Mouse (Mus musculus) liver, embryonic 14.5 days (tissue): Measurements from ENCODE around the gene Csrnp3. TPM values are rescaled to one million over a fixed set of nuclear protein-coding genes. Genes with fewer than 3 reads are reported as not detected.

Source experiments
- ATAC-seq: fragments of 200-750 bp; cut with Nextera tagmentation; 2 replicates; pipeline ENCODE4 v1.8.0; 2017; ENCODE audit warnings: moderate number of reproducible peaks, mild to moderate bottlenecking, moderate library complexity; ENCODE audit not compliant: insufficient read depth
- DNase-seq, 3 experiments: peaks; one replicate each; pipeline ENCODE4 v3.0.0-alpha.2; 2012 to 2013; ENCODE audit warnings: low read depth in 3 of 3, low spot score in 3 of 3
- H3K27ac ChIP-seq: fragments of 300-500 bp; sonication (generic); 2 replicates; pipeline ENCODE4 v1.5.1; 2014; ENCODE audit warnings: moderate library complexity, mild to moderate bottlenecking, control low read depth, inconsistent platforms
- H3K27me3 ChIP-seq: fragments of 300-500 bp; sonication (generic); 2 replicates; pipeline ENCODE4 v1.6.1; 2014; ENCODE audit warnings: mild to moderate bottlenecking, low read length, moderate library complexity; ENCODE audit not compliant: control insufficient read depth, insufficient read depth
- H3K36me3 ChIP-seq: fragments of 300-500 bp; sonication (generic); replicated peaks from 2 replicates; pipeline ENCODE4 v1.6.1; 2014; ENCODE audit warnings: low read depth; ENCODE audit not compliant: control insufficient read depth, insufficient read depth
- H3K4me1 ChIP-seq, 2 experiments: fragments of 200-500 bp in 1 of 2; fragments of 300-500 bp in 1 of 2; sonication (generic) in 1 of 2; replicated peaks; 2 replicates each; pipeline ENCODE4 v1.6.1; 2012 to 2014; ENCODE audit warnings: antibody characterized with exemption in 1 of 2, inconsistent platforms in 1 of 2, low read length in 1 of 2; ENCODE audit not compliant: control insufficient read depth in 2 of 2, insufficient read depth in 2 of 2
- H3K4me2 ChIP-seq: fragments of 300-500 bp; sonication (generic); 2 replicates; pipeline ENCODE4 v1.6.1; 2014; ENCODE audit warnings: low read depth, mild to moderate bottlenecking, control low read depth, moderate library complexity
- H3K4me3 ChIP-seq, 2 experiments: fragments of 200-500 bp in 1 of 2; fragments of 300-500 bp in 1 of 2; sonication (generic) in 1 of 2; 2 replicates each; pipeline ENCODE4 v1.5.1; 2012 to 2014; ENCODE audit warnings: low read depth in 2 of 2, low read length in 2 of 2, mild to moderate bottlenecking in 2 of 2, control low read depth in 1 of 2, inconsistent platforms in 1 of 2, moderate library complexity in 1 of 2; ENCODE audit not compliant: insufficient read depth in 1 of 2
- H3K9ac ChIP-seq: fragments of 300-500 bp; sonication (generic); replicated peaks from 2 replicates; pipeline ENCODE4 v1.6.1; 2014; ENCODE audit warnings: mild to moderate bottlenecking, control low read depth, moderate library complexity
- H3K9me3 ChIP-seq: fragments of 300-500 bp; sonication (generic); 2 replicates; pipeline ENCODE4 v1.6.1; 2016; ENCODE audit warnings: low read length, mixed read lengths; ENCODE audit not compliant: control insufficient read depth
- CTCF ChIP-seq: IDR thresholded peaks from 2 replicates; pipeline ENCODE4 v1.5.1; 2016; ENCODE audit warnings: antibody characterized with exemption, low read depth, control low read depth
- EP300 ChIP-seq: IDR thresholded peaks from 2 replicates; pipeline ENCODE4 v1.6.1; 2016; ENCODE audit warnings: antibody characterized with exemption, low read depth
- WGBS: fragments of 180-500 bp; shearing (Covaris S2); extraction: QIAGEN DNeasy Blood & Tissue Kit; methylation state at CpG from one replicate; pipeline ENCODE4 v1.1.7; 2014; ENCODE audit not compliant: insufficient replicate concordance; 5-methylcytosine and 5-hydroxymethylcytosine counted together
- polyA plus RNA-seq, 2 experiments: library from polyadenylated mRNA; depleted of rRNA in 1 of 2; stranded (reverse) in 1 of 2; unstranded in 1 of 2; fragments of >200 nt; fragmentation: Nextera tagmentation in 1 of 2; extraction: Ambion mirVana in 1 of 2; gene quantifications; 2 replicates each; pipeline versions ENCODE4 v1.2.1 to v1.2.3; 2012 to 2014

Gene Csrnp3
- polyA plus RNA-seq, 2 experiments: 0.02 TPM; not detected in 1

GRCm38 (mm10) chr2:66024837-66025236 lies 179.3 kb downstream of the Csrnp3 start:
- H3K9ac ChIP-seq: no peak overlapping the region
- no peak overlapping the region for H3K4me3 ChIP-seq
- no peak overlapping the region for H3K4me2 ChIP-seq
- DNase-seq (no peak), ATAC-seq (no peak)
- H3K27me3 ChIP-seq: no peaks in the 10 kb centered on the region
- WGBS: 65% methylated on average over 6 of the region's 6 CpGs
- H3K4me1 ChIP-seq: no peaks in the 10 kb centered on the region
- TF ChIP-seq EP300: no peak
- no peak for TF ChIP-seq CTCF
- no peaks in the 10 kb centered on the region for H3K9me3 ChIP-seq
- no peaks in the 10 kb centered on the region for H3K36me3 ChIP-seq
- no peak overlapping the region for H3K27ac ChIP-seq

GRCm38 (mm10) chr2:66028812-66029211 lies 183.2 kb downstream of the Csrnp3 start:
- no peak for TF ChIP-seq EP300
- TF ChIP-seq CTCF: no peak
- WGBS: 58% methylated on average over 5 of the region's 5 CpGs
- H3K36me3 ChIP-seq: no peaks in the 10 kb centered on the region
- no peak overlapping the region for H3K9ac ChIP-seq
- H3K4me2 ChIP-seq: no peak overlapping the region
- no peak overlapping the region for H3K4me3 ChIP-seq
- H3K4me1 ChIP-seq: no peaks in the 10 kb centered on the region
- H3K27me3 ChIP-seq: no peaks in the 10 kb centered on the region
- no peak overlapping the region for H3K27ac ChIP-seq
- DNase-seq (no peak), ATAC-seq (no peak)
- H3K9me3 ChIP-seq: no peaks in the 10 kb centered on the region

- H3K4me3 ChIP-seq: no peak overlapping the region
- no peak overlapping the region for H3K27ac ChIP-seq
- no peaks in the 10 kb centered on the region for H3K27me3 ChIP-seq
- TF ChIP-seq CTCF (no peak), EP300 (no peak)
- no peak overlapping the region for H3K9ac ChIP-seq
- H3K36me3 ChIP-seq: no peaks in the 10 kb centered on the region
- ATAC-seq (no peak), DNase-seq (no peak)
- WGBS: 55% methylated on average over 9 of the region's 9 CpGs
- H3K4me2 ChIP-seq: no peak overlapping the region
- no peaks in the 10 kb centered on the region for H3K4me1 ChIP-seq
- no peaks in the 10 kb centered on the region for H3K9me3 ChIP-seq
Measured at GRCm38 (mm10) chr2:66034907-66035679, 189.5 kb downstream of the Csrnp3 start.

DNA sequence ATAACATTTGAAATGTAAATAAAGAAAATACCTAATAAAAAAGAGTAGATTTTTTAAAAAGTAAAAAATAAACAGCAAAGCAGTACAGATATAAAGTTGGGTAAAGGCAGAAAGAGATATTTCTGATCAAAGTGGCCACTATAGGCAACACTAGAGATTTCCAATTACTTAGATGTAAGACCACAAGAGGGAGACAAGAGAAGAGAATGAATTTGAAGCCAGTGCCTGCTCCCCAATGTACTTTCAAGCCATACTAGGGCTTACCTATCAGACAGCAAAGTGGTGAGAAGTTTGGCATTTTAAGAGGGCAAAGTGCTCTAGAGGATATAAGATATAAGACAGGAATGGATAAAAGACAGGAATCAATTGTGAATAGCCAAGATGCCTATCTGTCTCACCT lies 195.0 kb downstream of the Csrnp3 start:
- no peaks in the 10 kb centered on the region for H3K9me3 ChIP-seq
- H3K27me3 ChIP-seq: no peaks in the 10 kb centered on the region
- DNase-seq (no peak), ATAC-seq (no peak)
- no peak overlapping the region for H3K4me2 ChIP-seq
- TF ChIP-seq CTCF (no peak), EP300 (no peak)
- H3K4me3 ChIP-seq: no peak overlapping the region
- H3K4me1 ChIP-seq: no peaks in the 10 kb centered on the region
- H3K9ac ChIP-seq: no peak overlapping the region
- no peaks in the 10 kb centered on the region for H3K36me3 ChIP-seq
- no peak overlapping the region for H3K27ac ChIP-seq

- Histone ChIP-seq H3K9ac (no peak overlapping the region), H3K27me3 (no peaks in the 10 kb centered on the region), H3K4me2 (no peak overlapping the region), H3K4me1 (no peaks in the 10 kb centered on the region), H3K27ac (no peak overlapping the region), H3K36me3 (no peaks in the 10 kb centered on the region), H3K9me3 (no peaks in the 10 kb centered on the region), H3K4me3 (no peak overlapping the region)
- TF ChIP-seq CTCF (no peak), EP300 (no peak)
- WGBS: 84% methylated on average over 21 of the region's 21 CpGs
- no peak for ATAC-seq
- no peak for DNase-seq
Measured at GRCm38 (mm10) chr2:66041203-66041916, 195.8 kb downstream of the Csrnp3 start.
